Mouse (Mus musculus): ENCODE data around the gene Mapk3.
"Not testable (repeated sequence)": the region's sequence is repeated elsewhere in the genome, so short reads cannot be mapped to it uniquely, and the experiment has no call there.

The Mapk3 gene

DNA sequence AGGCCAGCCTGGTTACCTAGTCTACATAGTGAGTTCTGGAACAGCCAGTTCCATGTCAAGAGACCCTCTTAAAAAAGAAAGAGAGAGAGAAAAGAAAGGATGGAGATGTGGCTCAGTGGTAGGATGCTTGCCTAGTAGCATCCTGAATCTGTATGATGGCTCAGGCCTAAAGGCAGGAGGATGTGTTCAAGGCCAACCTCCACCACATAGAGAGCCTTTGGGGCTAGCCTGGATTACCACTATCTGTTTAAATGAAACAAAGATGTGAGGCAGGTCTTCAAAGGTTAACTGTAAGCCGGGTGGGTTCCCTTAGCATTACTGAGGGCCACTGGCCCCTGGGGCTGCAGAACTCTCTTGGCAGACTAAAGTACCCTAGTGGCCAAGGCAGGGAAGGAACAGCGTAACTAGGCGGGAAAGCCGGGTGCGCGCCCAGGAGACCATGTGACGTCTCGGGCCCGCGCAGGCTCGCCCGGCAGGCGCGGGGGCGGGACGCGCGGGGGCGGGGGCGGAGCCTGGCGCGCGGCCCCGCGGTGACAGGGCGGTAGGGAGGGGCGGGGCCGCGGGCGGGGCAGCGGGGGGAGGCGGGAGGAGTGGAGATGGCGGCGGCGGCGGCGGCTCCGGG lies at the start of gene Mapk3:
Gene Mapk3 (plus strand): TSS at position 552 of the 622 bp plus-strand sequence.
- peak; percentile 93 to 94 for DNase-seq (ENCODE audit: low spot score in 2 of 2)

DNA sequence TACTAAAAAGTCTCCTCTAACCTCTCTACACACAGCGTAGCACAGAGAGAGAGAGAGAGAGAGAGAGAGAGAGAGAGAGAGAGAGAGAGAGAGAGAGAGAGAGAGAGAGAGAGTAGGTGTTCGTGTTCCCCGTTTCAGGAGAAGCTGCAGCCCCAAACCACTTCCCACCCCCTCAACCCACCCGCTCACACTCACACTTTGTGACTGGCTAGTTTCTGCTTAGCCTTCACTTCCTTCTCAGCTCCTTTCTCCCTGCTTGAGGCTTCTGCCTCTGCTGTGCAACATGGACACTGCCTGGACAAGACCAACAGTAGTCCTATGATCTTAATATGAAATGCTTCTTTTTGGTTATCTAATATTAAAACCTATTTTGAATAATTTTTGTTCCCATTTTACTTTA lies 49.1 kb upstream of the Mapk3 start:
- DNase-seq (ENCODE audit: low spot score in 2 of 2) = no peak

DNA sequence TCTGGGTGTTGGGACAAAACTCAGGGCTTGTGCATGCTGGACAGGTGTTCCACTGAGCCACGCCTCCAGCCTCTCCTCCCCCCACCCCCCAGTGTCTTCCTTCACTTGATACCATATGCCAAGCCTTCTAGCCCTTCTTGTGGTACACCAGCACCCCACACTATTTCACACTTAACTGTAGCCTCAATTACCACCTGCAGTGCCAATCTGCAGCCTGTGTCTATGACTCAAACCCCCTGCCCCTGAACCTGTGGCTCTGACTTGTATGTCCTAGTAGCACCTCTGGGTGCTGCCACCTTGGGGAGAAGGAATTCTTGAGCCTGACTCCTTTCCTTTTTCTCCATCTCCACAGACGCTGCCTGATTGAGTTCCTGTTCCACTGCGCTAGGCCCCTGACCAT lies 47.5 kb upstream of the Mapk3 start:
- no peak for DNase-seq (ENCODE audit: low spot score in 2 of 2)

DNA sequence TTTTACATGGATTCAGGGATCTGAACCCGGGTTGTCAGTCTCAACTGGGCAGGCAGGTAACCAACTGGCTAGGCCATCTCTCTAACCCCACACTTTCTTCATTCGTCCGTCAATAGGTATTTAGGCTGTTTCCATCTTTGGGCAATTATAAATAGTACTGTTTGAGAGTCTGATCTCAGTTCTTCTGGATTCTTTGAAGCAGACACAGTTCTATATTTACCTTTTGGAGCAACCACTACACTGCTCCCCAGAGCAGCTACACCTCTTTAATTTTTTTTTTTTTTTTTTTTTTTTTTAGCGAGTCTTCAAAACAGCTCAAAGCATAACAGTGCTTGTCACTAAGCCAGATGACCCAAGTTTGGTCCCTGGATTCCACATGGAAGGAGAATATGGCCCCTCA lies 43.7 kb upstream of the Mapk3 start:
- DNase-seq (ENCODE audit: low spot score in 2 of 2) = no peak

DNA sequence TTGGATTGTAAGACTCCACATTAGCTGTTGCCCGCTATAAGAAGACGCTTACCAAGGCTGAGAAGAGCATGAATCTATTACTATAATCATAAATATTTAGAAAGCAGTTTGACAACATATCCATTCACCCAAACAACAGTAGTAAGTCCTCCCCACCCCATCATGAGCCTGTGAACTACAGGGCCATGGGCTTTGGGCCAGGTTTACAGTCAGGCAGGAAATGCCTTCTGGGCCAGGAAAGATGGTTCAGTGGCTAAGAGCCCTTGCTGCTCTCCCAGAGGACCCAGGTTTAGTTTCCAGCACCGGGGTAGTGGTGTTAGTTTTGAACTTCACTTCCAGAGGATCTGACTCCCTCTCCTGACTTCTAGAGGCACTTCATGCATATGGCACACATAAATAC lies 41.8 kb upstream of the Mapk3 start:
- no peak for DNase-seq (ENCODE audit: low spot score in 2 of 2)

DNA sequence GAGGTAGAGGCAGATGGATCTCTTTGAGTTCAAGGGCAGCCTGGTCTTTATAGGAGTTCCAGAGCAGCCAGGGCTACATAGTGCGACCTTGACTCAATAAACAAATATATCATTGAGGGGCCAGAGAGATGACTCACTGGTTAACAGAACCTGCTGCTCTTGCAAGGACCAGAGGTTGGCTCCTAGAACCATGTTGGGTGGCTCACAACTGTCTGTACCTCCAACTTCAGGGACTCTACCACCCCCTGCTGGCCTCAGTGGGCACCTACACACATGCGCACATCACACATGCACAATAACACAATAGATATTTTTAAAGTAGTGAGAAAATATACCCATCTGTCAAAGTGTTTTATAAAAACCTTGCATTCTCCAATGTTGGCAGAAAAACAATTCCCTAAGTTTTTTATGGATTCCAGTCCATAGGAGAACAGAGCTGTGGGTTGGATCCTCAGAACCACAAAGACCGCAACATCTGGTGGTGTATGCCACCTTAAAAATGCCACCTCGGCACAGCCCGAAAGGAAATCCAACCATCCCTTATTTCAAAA lies 40.5 kb upstream of the Mapk3 start:
- DNase-seq (ENCODE audit: low spot score in 2 of 2) = peak in 1 of 2 experiments; percentile 55

DNA sequence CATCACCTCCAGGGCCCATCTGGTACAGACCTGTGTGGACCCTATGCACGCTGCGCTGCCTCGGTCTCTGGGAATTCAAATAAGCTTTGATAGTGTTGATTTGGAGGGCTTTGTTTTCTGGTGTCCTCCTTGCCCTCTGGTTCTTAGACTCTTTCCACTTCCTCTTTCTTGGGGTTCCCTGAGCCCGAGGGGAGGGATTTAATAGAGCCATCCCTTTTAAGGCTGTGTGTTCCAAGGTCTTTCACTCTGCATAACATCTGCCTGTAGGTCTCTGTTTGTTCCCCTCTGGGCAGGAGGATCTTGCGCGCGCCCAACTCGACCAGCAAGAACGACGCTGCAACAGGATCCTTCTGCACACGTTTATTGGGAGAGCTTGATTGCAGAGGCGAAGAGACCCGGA lies 37.8 kb upstream of the Mapk3 start:
- DNase-seq (ENCODE audit: low spot score in 2 of 2) = no peak

DNA sequence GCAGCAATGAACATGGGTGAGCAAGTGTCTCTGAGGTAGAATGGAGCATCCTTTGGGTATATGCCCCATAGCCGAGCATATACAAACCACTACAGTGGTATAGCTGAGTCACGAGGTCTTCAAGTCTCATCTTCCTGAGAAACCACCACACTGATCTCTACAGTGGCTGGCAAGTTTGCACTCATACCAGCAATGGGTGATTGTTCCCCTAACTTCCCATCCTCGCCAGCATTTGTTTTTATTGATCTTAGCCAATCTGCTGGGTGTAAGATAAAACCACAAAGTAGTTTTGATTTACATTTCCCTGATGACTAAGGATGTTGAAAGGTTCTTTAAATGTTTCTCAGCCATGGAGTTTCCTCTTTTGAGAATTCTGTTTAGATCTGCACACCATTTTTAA lies 34.3 kb upstream of the Mapk3 start:
- DNase-seq (ENCODE audit: low spot score in 2 of 2) = no peak

DNA sequence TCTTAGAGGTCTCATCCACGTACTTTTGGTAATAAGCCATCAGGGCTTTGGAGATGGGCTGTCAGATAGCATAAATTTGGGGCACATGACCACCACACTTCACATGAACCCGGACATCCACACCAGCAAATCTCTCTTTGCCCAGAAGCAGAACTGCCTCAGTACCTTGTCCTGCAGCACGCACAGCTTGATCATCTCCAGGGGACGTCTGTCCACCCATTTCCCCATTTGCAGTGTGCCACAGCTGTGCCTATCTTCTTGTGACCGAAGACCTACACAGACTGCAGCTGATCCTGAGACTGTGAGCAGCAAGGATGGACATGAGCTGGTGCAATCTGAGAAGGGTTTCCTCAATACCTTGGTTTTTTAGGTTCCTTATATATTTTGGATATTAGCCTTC lies 33.7 kb upstream of the Mapk3 start:
- DNase-seq (ENCODE audit: low spot score in 2 of 2) = no peak

DNA sequence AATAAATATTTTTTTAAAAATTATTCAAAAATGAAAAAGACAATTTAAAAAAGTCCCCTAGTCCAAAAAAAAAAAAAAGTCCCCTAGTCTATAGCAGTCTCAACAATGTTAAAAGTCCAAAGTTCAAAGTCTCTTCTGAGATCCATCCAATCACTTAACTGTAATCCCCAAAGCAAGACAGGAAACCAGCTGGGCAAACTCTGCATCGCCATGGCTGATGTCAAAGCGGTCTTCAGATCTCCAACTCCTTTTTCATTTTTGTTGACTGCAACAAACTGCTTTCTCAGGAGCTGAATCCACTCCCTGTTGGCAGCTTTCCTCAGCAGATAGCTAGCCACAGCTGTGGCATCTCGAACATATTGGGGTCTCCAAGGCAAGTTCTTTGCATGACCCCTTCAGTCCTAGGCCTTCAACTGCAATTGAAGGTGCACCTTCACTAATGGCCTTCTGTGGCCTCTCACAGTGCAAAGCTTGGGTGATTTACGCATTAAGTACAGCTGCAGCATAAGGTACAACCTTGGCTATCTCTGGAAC lies 29.1 kb upstream of the Mapk3 start:
- not testable (repeated sequence) for DNase-seq (ENCODE audit: low spot score in 2 of 2)

DNA sequence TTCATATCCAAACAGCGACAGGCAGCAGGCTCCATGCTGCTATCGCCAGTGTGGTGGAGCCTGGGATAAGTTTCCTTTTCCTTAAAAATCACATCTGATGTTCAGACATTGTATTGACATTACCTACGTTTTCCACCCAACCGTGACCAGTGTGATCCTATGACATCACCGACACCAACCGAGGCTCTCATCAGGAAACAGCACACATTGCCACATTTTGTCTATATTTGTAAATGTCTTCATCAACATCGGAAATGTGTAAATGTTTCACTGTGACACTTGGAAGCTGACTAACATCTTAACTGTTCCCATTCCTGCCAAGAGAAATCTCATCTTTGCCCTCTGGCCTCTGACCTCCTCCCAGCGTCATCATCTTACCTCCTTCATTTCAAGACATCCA lies 23.3 kb upstream of the Mapk3 start:
- DNase-seq (ENCODE audit: low spot score in 2 of 2) = no peak

DNA sequence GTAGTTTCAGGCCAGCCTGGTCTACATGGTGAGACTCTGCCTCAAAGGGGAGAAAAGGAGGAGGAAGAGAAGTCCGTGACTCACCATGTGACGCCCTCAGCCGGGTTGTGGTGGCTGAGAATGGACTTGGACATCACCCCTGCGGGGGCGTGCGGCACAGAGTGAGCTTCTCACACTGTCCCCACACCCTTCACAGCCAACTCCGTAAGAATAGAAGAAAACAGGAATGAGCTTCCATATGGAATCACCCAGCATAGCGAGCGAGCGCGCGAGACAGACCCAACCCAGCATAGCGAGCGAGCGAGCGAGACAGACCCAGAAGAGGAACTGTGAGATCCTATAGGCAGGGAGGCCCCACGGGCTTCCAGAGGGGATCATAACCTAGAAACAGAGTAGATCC lies 19.9 kb upstream of the Mapk3 start:
- peak; percentile 62 to 76 for DNase-seq (ENCODE audit: low spot score in 2 of 2)

DNA sequence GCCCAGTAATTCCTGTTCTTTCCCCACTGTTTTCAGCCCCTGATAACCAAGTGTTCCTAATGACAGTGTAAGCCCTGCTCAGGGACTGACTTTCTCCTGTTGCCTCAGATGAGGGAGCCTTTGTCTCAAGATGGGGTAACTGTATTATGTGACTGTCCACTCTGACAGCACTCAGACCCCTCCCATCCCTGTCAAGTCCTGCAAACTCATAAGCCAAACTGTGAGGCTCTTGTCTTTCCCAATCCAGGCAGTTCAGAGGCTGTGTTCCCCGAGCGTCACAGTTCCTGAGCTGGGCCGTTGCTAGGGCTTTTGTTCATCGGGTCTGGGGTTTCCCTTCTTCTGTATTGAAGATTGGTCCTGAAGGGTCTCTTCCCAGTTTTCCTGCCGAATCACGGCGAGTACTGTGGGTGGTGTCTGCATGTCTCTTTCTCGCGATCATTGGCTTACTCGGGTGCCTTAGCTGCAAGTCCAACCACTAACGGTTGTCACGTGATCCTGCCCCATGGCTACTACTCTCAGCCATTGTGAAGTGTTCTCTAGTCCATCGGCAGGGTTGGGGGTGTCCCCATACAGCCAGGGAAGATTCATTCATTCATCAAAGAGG lies 19.2 kb upstream of the Mapk3 start:
- DNase-seq (ENCODE audit: low spot score in 2 of 2) = peak in 1 of 2 experiments; percentile 28

DNA sequence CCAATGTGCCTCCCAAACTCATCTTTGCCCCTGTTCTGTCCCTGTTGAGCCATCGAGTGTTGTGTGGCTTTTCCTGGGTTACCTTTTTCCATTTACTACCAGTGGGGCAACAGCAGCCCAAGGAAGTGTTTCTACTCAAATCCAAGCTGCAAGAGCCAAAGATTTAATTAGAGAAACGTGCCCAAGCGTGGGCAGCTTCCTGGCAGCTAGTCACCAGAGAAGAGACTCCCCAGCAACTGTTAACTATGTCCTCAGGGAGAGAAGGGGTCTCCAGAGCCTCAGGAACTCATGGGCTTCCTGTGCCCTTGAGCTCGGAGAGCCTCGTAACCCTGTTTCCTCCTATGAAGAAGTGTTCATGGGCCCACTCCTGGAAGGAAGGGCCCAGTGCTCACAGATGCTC lies 18.4 kb upstream of the Mapk3 start:
- peak; percentile 50 to 51 for DNase-seq (ENCODE audit: low spot score in 2 of 2)

DNA sequence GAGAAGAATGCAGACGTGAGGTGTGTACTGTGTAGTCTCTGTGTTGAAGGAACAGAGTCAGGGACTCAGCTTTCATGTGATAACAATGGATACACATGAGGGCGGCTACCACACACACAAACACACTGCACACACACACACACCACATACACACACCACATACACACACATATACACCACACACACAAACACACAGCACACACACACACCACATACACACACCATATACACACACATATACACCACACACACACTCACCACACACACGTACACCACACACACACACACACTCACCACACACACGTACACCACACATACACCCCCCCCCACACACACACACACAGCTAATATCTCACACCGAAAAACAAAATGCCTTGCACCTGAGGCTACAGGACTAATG lies 17.9 kb upstream of the Mapk3 start:
- DNase-seq (ENCODE audit: low spot score in 2 of 2) = no peak

DNA sequence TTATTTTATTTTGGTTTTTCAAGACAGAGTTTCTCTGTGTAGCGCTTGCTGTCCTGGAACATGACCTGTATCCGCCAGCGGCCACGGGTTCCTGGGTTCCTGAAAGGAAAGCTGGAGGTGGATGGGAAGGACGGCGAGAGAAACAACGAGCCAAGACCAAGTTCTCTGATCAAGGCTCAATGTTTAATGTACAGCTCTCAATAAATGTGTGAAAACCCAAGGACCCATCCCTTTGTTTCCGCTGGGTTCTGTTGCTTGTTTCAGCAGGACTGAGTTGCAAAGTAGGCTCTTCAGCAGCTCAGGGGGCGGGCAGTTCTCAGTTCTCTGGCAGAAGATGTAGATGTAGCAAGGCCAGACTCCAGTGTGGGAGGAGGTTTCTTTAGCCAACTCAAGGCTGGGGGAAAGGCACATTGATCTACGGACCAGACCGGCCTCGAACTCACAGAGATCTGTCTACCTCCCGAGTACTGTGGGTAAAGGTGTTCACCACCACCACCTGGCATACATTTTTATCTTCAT lies 17.4 kb upstream of the Mapk3 start:
- DNase-seq (ENCODE audit: low spot score in 2 of 2) = peak in 1 of 2 experiments; percentile 38

DNA sequence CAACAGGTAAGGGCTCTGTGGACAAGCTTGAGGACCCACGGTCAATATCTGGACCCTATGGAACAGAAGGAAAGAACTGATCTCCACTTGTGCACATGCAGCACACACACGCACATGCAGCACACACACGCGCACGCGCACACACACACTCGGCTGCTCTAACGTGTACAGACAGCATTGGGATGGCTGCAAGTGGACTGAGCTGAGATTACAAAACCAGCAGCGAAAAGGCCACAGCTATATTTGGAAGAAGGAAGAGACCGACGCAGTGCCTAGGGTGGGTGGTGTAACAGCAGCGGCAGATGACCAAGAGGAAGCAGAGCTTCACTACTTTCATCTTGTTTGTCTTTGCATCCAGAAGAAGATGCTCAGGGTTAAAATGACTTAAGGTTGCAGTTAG lies 13.3 kb upstream of the Mapk3 start:
- no peak for DNase-seq (ENCODE audit: low spot score in 2 of 2)

DNA sequence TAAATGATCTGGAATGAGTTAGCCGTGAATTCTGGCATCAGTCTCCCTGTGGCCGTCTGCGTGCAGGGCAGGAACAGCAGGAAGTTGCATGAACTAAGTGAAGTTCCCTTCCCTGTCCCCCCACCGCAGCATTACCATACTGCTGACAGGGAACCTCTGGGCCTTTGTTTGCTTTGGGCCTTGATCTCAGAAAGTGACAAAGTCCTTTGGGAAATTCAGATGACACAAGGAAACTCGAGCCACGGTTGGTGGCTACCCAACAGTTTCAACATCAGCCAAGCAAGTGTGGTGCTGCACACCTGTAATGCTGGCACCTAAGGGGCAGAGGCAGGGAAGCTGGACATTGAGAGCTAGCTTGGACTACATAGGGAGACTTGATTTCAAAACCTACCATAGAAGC lies 12.6 kb upstream of the Mapk3 start:
- DNase-seq (ENCODE audit: low spot score in 2 of 2) = no peak

DNA sequence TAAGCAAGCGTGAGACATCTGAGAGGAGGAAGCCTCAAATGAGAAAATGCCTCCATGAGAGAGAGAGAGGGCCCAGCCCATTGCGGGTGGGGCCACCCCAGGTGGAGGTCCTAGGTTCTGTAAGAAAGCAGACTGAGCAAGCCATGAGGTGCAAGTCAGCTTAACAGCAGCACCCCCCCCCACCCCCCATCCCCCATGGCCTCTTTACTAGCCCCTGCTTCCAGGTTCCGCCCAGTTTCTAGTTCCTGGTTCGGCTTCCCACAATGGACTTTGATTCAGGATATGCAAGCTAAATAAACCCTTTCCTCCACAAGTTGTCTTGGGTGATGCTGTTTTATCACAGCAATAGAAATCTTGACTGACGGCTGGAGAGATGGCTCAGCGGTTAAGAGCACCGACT lies 10.6 kb upstream of the Mapk3 start:
- no peak for DNase-seq (ENCODE audit: low spot score in 2 of 2)

DNA sequence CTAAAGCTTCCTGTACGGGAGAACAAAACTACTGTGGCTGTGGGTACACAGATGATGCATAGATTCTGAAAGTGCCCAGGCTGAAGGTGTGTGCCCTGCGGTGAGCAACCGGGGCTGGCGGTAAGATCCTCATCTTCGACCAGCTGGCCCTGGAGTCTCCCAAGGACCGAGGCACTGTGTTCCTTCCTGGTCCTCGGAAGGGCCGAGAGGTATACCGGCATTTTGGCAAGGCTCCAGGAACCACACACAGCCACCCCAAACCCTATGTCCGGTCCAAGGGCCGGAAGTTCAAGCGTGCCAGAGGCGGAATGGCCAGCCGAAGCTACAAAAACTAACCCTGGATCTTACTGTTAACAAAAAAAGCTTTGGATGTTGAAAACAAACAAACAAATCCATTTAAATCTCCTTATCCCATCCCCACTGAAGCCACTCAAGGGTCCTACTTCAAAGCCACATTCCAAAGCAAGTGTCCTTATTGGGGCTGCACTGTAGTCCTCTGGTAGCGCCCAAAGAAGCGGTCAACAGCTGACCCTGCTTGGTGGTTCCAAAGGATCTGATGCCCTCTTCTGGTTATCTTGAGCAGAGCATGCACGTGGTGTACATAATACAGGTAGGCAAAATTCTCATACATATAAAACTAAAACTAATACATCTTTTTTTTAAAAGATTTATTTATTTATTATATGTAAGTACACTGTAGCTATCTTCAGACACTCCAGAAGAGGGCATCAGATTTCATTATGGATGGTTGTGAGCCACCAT lies 9.6 kb upstream of the Mapk3 start:
- no peak for DNase-seq (ENCODE audit: low spot score in 2 of 2)

DNA sequence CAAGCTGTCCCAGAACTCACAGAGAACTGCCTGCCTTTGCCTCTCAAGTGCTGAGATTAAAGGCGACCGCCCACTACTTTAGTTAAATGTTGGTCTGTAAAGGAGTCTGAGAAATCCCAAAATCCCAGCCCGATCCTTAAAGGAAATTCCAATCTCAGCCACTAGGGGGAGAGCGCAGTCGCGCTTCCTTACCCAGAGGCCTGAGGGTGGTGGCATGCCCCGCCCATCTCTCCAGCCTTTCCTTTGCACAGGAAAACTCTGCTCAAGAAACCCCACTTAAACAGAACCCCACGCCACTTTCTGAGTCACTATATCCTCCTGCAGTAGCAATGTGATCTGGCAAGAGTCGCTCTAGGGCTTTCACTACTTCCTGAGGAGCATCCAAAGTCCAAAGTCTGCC lies 4.5 kb upstream of the Mapk3 start:
- peak in 1 of 2 experiments; percentile 79 for DNase-seq (ENCODE audit: low spot score in 2 of 2)

DNA sequence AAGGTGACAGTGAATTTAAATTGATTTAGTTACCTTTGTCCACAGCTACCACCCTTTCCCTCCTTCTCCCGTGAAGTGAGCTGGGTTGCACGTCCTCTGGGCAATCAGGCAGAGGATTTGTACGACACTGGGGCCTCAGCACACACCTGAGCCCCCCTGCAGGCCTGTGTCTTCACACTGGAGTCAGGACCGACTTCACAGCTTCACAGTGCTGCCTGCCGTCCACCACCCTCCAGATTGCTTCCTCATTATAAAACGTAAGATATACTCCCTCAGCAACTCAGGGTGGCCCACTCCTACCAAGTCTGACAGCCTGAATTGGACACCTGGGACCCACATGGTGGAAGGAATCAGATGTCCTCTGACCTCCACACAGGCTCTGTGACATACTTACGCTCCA lies 862 bp upstream of the Mapk3 start:
- DNase-seq (ENCODE audit: low spot score in 2 of 2) = no peak
